Mouse (Mus musculus) lung, postnatal 14 days (tissue): ENCODE measurements around the gene Tmem181a.
"Not testable (repeated sequence)": the region's sequence is repeated elsewhere in the genome, so short reads cannot be mapped to it uniquely, and the experiment has no call there.

ENCODE experiments used
- DNase-seq: peaks from one replicate; pipeline ENCODE4 v3.0.0; 2021

Tmem181a gene

DNA sequence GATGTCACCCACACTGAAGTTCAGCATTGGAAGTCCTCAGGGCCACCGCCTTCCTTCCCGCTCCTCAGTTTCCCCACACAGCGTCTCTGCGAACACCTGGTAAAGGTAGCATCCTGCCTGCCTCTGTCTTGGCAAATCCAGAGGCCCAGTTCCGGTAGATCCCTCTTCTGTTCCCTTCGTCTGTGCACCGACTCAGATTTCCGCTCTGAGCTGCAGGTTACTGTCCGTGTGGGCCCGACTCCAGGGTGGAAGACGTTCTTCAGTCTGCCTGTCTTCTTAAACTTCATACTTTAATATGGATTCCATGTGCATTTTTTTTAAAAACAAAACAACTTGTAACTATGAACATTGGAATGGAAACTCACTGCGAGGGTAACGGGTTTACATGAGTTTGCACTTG lies 49.8 kb downstream of the Tmem181a start:
- DNase-seq: not testable (repeated sequence)

DNA sequence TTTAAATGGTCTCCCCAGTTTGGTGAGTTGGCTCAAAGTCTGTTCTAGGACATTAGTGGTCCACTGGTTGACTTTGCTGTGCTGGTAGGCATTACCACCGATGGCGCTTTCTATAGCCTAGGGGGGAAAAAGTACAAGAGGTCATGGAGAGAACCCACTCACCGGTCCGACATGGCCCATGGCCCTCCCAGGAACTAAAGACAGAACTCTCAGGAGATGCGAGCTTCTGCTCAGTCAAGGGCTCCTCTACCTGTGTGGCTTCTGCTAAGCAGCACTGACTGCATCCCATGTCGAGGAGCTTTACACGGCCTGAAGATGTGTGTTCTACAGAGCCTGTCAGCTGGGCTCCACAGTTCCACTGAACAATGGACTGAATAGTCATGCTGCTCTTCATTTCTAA lies 55.1 kb downstream of the Tmem181a start:
- DNase-seq: not testable (repeated sequence)

DNA sequence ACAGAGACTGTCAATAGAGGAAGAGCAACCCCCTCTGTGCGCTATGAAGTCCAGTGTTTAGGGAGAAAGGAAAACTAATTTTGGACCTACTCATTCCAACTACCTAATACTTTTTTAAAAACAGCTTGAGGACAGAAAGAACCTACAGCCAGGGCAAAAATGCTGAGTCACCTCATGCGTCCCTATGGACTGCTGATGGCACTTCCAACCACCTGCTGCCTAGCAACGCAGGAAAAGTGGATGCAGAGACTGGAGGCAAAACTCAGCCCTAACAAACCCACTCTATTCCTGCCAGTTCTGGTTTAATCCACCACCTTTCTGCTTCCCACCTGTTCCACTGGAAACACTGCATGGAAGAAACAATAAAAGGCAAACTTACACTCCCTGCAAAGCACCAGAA lies 56.1 kb downstream of the Tmem181a start:
- not testable (repeated sequence) for DNase-seq

DNA sequence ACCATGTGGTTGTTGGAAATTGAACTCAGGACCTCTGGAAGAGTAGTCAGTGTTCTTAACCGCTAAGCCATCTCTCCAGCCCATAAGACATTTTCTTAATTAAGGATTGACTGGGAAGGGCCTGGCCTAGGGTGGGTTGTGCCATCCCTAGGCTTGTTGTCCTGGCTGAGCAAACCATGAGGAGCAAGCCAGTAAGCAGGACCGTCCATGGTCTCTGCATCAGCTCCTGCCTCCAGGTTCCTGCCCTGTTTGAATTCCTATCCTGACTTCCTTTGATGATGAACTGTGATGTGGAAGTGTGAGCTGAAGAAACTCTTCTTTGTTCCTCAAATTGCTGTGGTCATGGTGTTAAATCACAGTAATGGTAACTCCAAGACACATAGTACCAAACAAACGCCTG lies 57.8 kb downstream of the Tmem181a start:
- not testable (repeated sequence) for DNase-seq

DNA sequence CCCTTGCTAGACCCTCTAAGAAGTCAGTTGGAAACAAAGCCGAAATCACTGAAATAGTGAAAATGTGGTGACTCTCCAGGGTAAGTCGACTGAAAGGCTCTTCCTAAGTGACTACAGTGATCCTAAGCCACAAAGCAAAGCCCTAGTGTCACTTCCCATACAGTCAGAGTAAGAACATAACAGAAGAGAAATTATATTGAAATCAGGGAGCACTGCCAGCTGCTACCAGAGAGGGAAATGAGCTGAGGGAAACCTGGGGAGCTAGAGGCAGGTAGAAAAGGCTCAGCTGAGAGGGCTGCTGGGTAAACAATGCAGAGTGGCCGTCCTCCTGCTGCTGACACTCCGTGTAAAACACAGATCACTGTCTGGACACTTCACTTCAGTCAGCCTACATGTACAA lies 59.0 kb downstream of the Tmem181a start:
- DNase-seq: not testable (repeated sequence)

- peak; percentile 54 for DNase-seq
Observed at GRCm38 (mm10) chr17:6316379-6317126, 59.9 kb downstream of the Tmem181a start.

GRCm38 (mm10) chr17:6317339-6317985 lies 60.8 kb downstream of the Tmem181a start, which contains the start of gene Dynlt1a:
Gene Dynlt1a, minus strand, starts transcription at chr17:6317500.
- DNase-seq: peak; percentile 98

- DNase-seq: not testable (repeated sequence)
Observed at GRCm38 (mm10) chr17:6321081-6321777, 64.6 kb downstream of the Tmem181a start.

- not testable (repeated sequence) for DNase-seq
Observed at GRCm38 (mm10) chr17:6321778-6322101, 65.1 kb downstream of the Tmem181a start.

DNA sequence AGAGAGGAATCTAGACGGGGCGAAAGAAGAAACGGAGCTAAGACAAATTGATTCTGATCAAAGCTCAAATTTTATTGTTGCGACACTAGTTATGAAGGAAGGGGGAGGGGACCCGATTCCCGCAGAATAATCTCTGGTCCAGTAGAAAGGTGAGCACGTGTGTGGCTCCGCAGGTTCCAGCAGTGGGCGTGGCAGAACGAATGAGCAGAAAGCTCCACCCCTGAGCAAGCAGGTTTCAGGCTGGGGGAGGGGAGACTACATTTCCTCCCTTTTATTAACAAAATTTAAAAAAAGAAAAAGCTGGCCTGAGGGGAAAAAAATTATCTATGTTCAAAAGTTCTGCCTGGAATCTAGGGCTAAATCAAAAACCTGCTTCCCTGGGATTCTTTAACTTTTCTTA lies 68.4 kb downstream of the Tmem181a start:
- not testable (repeated sequence) for DNase-seq

GRCm38 (mm10) chr17:6325543-6325942 lies 68.9 kb downstream of the Tmem181a start:
- DNase-seq: not testable (repeated sequence)

DNA sequence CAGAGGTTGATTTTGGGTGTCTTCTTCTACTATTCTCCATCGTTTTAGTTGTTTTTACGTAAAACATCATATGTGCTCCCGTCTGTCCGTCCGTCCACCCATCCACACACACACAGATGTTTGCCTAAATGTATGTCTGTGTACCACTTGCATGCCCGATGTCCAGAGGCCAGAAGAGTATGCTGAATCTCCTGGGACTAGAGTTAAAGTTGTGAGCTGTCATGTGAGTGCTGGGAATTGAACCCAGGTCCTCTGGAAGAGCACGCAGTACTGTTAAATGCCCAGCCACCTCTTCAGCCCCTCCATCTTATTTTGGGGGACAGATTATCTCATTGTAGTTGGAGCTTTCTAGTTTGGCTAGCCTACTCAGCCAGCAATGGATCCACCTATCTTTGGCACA lies 70.9 kb downstream of the Tmem181a start:
- DNase-seq: not testable (repeated sequence)

- DNase-seq: not testable (repeated sequence)
Observed at GRCm38 (mm10) chr17:6328997-6329396, 72.3 kb downstream of the Tmem181a start.

DNA sequence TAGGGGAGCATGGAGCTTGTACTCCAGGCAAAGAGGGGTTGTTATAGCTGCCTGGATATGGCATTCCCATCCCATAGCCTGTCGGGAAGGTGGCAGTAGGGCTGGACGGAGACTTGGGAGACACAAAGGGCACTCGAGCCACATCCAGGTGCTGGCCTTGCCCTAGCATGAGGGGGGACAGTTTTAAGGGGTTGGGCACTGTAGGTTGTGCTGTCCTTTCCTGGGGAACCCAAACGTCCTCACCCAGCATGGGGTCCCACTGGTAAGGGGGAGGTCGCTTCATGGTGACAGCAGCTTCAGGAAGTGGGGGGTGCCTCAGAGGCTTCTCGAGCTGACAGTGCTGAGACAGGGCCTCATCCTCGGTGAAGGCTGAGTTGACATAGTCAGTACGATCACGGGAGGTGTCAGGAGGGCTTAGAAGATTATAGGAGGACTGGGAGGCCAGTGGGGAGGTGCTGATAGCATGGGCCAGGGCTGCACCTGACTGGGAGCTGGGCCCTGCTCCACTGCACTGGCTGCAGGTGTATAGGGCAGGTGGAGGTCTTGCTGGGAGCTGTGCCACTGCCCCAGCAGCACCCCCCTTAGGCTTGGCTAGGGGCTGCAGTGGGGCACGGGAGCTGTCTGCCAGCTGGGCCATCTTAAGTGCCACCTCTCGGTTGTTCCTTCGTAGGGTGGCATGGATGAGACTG lies 86.1 kb downstream of the Tmem181a start:
- not testable (repeated sequence) for DNase-seq

GRCm38 (mm10) chr17:6355256-6355655 lies 98.6 kb downstream of the Tmem181a start:
- DNase-seq: not testable (repeated sequence)
